Mouse (Mus musculus) megakaryocyte, embryonic 14.5 days (primary cell): Measurements from ENCODE around the gene Eppin.

Source experiments
- FLI1 ChIP-seq: IDR thresholded peaks from 2 replicates; pipeline ENCODE4 v1.6.1; 2012; ENCODE audit warnings: low read length, inconsistent platforms, mixed read lengths
- GATA1 ChIP-seq: IDR thresholded peaks from 3 replicates; pipeline ENCODE4 v1.6.1; 2012; ENCODE audit warnings: mixed read lengths, low read length, inconsistent platforms, borderline replicate concordance

GRCm38 (mm10) chr2:164558426-164558825, 35.0 kb downstream of the Eppin start:
- TF ChIP-seq GATA1: no peak
- no peak for TF ChIP-seq FLI1
